Mouse (Mus musculus): ENCODE measurements around the gene Dusp7.
A peak's percentile ranks its signal among the peaks of the same experiment; 100 is the strongest.

GRCm38 (mm10) chr9:106421865-106422160 is 53.4 kb downstream of the Dusp7 start:
- TF ChIP-seq CTCF (IDR thresholded peaks at IDR 0.05), result peak; percentile 97
- TF ChIP-seq EP300 (IDR thresholded peaks at IDR 0.05), result no peak

Measured in lung, postnatal 0 days (tissue).